Mouse (Mus musculus): ENCODE data around the gene Tmco4. TPM values are rescaled to one million over a fixed set of nuclear protein-coding genes. Genes with fewer than 3 reads are reported as not detected.

Gene Tmco4
- polyA plus RNA-seq, 1 experiment from 2014 or later = 0.96 TPM

GRCm38 (mm10) chr4:138976046-138976445 lies 3.4 kb downstream of the Tmco4 start:
- H3K36me3 ChIP-seq (replicated peaks) = no peaks in the 10 kb centered on the region
- no peak overlapping the region for H3K27ac ChIP-seq
- H3K27me3 ChIP-seq = no peaks in the 10 kb centered on the region
- H3K9ac ChIP-seq = no peak overlapping the region
- no peak for ATAC-seq (ENCODE audit: low FRiP score)
- peaks cover 16% of the 10 kb centered on the region for H3K4me1 ChIP-seq
- no peaks in the 10 kb centered on the region for H3K9me3 ChIP-seq
- H3K4me2 ChIP-seq = no peak overlapping the region
- no peak overlapping the region for H3K4me3 ChIP-seq (replicated peaks)
- WGBS = 86% methylated on average over 6 of the region's 6 CpGs

- no peaks in the 10 kb centered on the region for H3K4me1 ChIP-seq
- H3K27me3 ChIP-seq = no peaks in the 10 kb centered on the region; the same call in 1 of the 2 replicates
- no peak overlapping the region for H3K4me2 ChIP-seq
- no peak overlapping the region for H3K4me3 ChIP-seq (replicated peaks)
- WGBS = 91% methylated on average over 8 of the region's 8 CpGs
- H3K9ac ChIP-seq = no peak overlapping the region
- no peaks in the 10 kb centered on the region for H3K9me3 ChIP-seq
- no peak overlapping the region for H3K27ac ChIP-seq
- no peaks in the 10 kb centered on the region for H3K36me3 ChIP-seq (replicated peaks)
- ATAC-seq (ENCODE audit: low FRiP score) = no peak
Measured at GRCm38 (mm10) chr4:138980021-138980420, 7.3 kb downstream of the Tmco4 start.

GRCm38 (mm10) chr4:138980771-138981420 lies 8.2 kb downstream of the Tmco4 start:
- peak overlapping the region; percentile 33 for H3K4me2 ChIP-seq
- H3K27me3 ChIP-seq = no peaks in the 10 kb centered on the region; the same call in 1 of the 2 replicates
- H3K9ac ChIP-seq = no peak overlapping the region
- no peaks in the 10 kb centered on the region for H3K36me3 ChIP-seq (replicated peaks)
- 22% methylated on average over 12 of the region's 12 CpGs for WGBS
- H3K27ac ChIP-seq = no peak overlapping the region
- H3K4me1 ChIP-seq = no peaks in the 10 kb centered on the region
- ATAC-seq (ENCODE audit: low FRiP score) = no peak
- no peak overlapping the region for H3K4me3 ChIP-seq (replicated peaks)
- no peaks in the 10 kb centered on the region for H3K9me3 ChIP-seq

- WGBS = 64% methylated on average over 3 of the region's 3 CpGs
Measured at GRCm38 (mm10) chr4:138983422-138983821, 10.7 kb downstream of the Tmco4 start.

GRCm38 (mm10) chr4:138984744-138985143 lies 12.1 kb downstream of the Tmco4 start:
- WGBS = 71% methylated on average over 7 of the region's 7 CpGs

More at GRCm38 (mm10) chr4:138983422-138983821, 10.7 kb downstream of the Tmco4 start:
- Histone ChIP-seq H3K36me3 (replicated peaks) (no peaks in the 10 kb centered on the region), H3K4me1 (0 out of 2 replicates have a peak, but pooled peaks cover 3% of the 10 kb centered on the region), H3K9ac (no peak overlapping the region), H3K27ac (no peak overlapping the region), H3K9me3 (no peaks in the 10 kb centered on the region), H3K4me2 (no peak overlapping the region), H3K27me3 (no peaks in the 10 kb centered on the region; the same call in 1 of the 2 replicates), H3K4me3 (replicated peaks) (no peak overlapping the region)
- no peak for ATAC-seq (ENCODE audit: low FRiP score)

GRCm38 (mm10) chr4:138986280-138986679 lies 13.6 kb downstream of the Tmco4 start:
- ATAC-seq (ENCODE audit: low FRiP score) = no peak
- Histone ChIP-seq H3K9ac (no peak overlapping the region), H3K4me2 (no peak overlapping the region), H3K4me1 (0 out of 2 replicates have a peak, but pooled peaks cover 3% of the 10 kb centered on the region), H3K9me3 (no peaks in the 10 kb centered on the region), H3K27me3 (no peaks in the 10 kb centered on the region; the same call in 1 of the 2 replicates), H3K27ac (no peak overlapping the region), H3K36me3 (replicated peaks) (no peaks in the 10 kb centered on the region), H3K4me3 (replicated peaks) (no peak overlapping the region)
- WGBS = 22% methylated on average over 5 of the region's 5 CpGs

More at GRCm38 (mm10) chr4:138984744-138985143, 12.1 kb downstream of the Tmco4 start:
- ATAC-seq (ENCODE audit: low FRiP score) = no peak
- Histone ChIP-seq H3K27me3 (no peaks in the 10 kb centered on the region; the same call in 1 of the 2 replicates), H3K9ac (no peak overlapping the region), H3K9me3 (no peaks in the 10 kb centered on the region), H3K36me3 (replicated peaks) (no peaks in the 10 kb centered on the region), H3K4me3 (replicated peaks) (no peak overlapping the region), H3K4me2 (no peak overlapping the region), H3K4me1 (0 out of 2 replicates have a peak, but pooled peaks cover 3% of the 10 kb centered on the region), H3K27ac (no peak overlapping the region)

- WGBS = 83% methylated on average over 3 of the region's 3 CpGs
- H3K9me3 ChIP-seq = no peaks in the 10 kb centered on the region
- ATAC-seq (ENCODE audit: low FRiP score) = no peak
- H3K9ac ChIP-seq = no peak overlapping the region
- H3K4me2 ChIP-seq = no peak overlapping the region
- no peak overlapping the region for H3K27ac ChIP-seq
- H3K36me3 ChIP-seq (replicated peaks) = no peaks in the 10 kb centered on the region
- H3K27me3 ChIP-seq = no peaks in the 10 kb centered on the region
- no peaks in the 10 kb centered on the region for H3K4me1 ChIP-seq
- no peak overlapping the region for H3K4me3 ChIP-seq (replicated peaks)
Measured at GRCm38 (mm10) chr4:138994389-138994788, 21.7 kb downstream of the Tmco4 start.

- Histone ChIP-seq H3K4me1 (no peaks in the 10 kb centered on the region), H3K4me3 (replicated peaks) (no peak overlapping the region), H3K36me3 (replicated peaks) (no peaks in the 10 kb centered on the region), H3K27me3 (no peaks in the 10 kb centered on the region), H3K4me2 (no peak overlapping the region), H3K9me3 (no peaks in the 10 kb centered on the region), H3K27ac (no peak overlapping the region), H3K9ac (no peak overlapping the region)
- ATAC-seq (ENCODE audit: low FRiP score) = no peak
- WGBS = 76% methylated on average over 5 of the region's 5 CpGs
Measured at GRCm38 (mm10) chr4:138996410-138996809, 23.7 kb downstream of the Tmco4 start.

GRCm38 (mm10) chr4:138997121-138997520 lies 24.4 kb downstream of the Tmco4 start:
- H3K9ac ChIP-seq = no peak overlapping the region
- H3K4me2 ChIP-seq = no peak overlapping the region
- H3K9me3 ChIP-seq = no peaks in the 10 kb centered on the region
- 89% methylated on average over 4 of the region's 4 CpGs for WGBS
- ATAC-seq (ENCODE audit: low FRiP score) = no peak
- no peak overlapping the region for H3K4me3 ChIP-seq (replicated peaks)
- no peaks in the 10 kb centered on the region for H3K27me3 ChIP-seq
- no peaks in the 10 kb centered on the region for H3K4me1 ChIP-seq
- no peaks in the 10 kb centered on the region for H3K36me3 ChIP-seq (replicated peaks)
- no peak overlapping the region for H3K27ac ChIP-seq

- H3K4me1 ChIP-seq = no peaks in the 10 kb centered on the region
- H3K9ac ChIP-seq = no peak overlapping the region
- no peak overlapping the region for H3K4me3 ChIP-seq (replicated peaks)
- WGBS = 87% methylated on average over 11 of the region's 11 CpGs
- no peak overlapping the region for H3K27ac ChIP-seq
- no peaks in the 10 kb centered on the region for H3K9me3 ChIP-seq
- no peak for ATAC-seq (ENCODE audit: low FRiP score)
- H3K36me3 ChIP-seq (replicated peaks) = no peaks in the 10 kb centered on the region
- no peak overlapping the region for H3K4me2 ChIP-seq
- H3K27me3 ChIP-seq = no peaks in the 10 kb centered on the region
Measured at GRCm38 (mm10) chr4:138998611-138999010, 25.9 kb downstream of the Tmco4 start.

- H3K36me3 ChIP-seq (replicated peaks) = no peaks in the 10 kb centered on the region
Measured at GRCm38 (mm10) chr4:139001026-139001425, 28.3 kb downstream of the Tmco4 start.

GRCm38 (mm10) chr4:139001433-139001832 lies 28.7 kb downstream of the Tmco4 start:
- no peaks in the 10 kb centered on the region for H3K27me3 ChIP-seq
- H3K4me3 ChIP-seq (replicated peaks) = no peak overlapping the region
- no peaks in the 10 kb centered on the region for H3K4me1 ChIP-seq
- ATAC-seq (ENCODE audit: low FRiP score) = no peak
- WGBS = 47% methylated on average over 6 of the region's 6 CpGs
- no peaks in the 10 kb centered on the region for H3K36me3 ChIP-seq (replicated peaks)
- no peak overlapping the region for H3K9ac ChIP-seq
- H3K9me3 ChIP-seq = no peaks in the 10 kb centered on the region
- H3K27ac ChIP-seq = no peak overlapping the region
- H3K4me2 ChIP-seq = no peak overlapping the region

More at GRCm38 (mm10) chr4:139001026-139001425, 28.3 kb downstream of the Tmco4 start:
- ATAC-seq (ENCODE audit: low FRiP score) = no peak
- Histone ChIP-seq H3K4me3 (replicated peaks) (no peak overlapping the region), H3K9me3 (no peaks in the 10 kb centered on the region), H3K9ac (no peak overlapping the region), H3K4me2 (no peak overlapping the region), H3K27me3 (no peaks in the 10 kb centered on the region), H3K4me1 (no peaks in the 10 kb centered on the region), H3K27ac (no peak overlapping the region)
- WGBS = 52% methylated on average over 2 of the region's 2 CpGs

GRCm38 (mm10) chr4:139004067-139004466 lies 31.4 kb downstream of the Tmco4 start:
- 0 out of 2 replicates have a peak, but pooled peaks cover 7% of the 10 kb centered on the region for H3K4me1 ChIP-seq
- H3K4me2 ChIP-seq = no peak overlapping the region
- no peaks in the 10 kb centered on the region for H3K9me3 ChIP-seq
- H3K27me3 ChIP-seq = no peaks in the 10 kb centered on the region
- 66% methylated on average over 8 of the region's 8 CpGs for WGBS
- no peak for ATAC-seq (ENCODE audit: low FRiP score)
- no peaks in the 10 kb centered on the region for H3K36me3 ChIP-seq (replicated peaks)
- no peak overlapping the region for H3K27ac ChIP-seq
- H3K9ac ChIP-seq = no peak overlapping the region
- H3K4me3 ChIP-seq (replicated peaks) = no peak overlapping the region
